Mouse (Mus musculus): ENCODE results near the gene Chordc1. TPM values are rescaled to one million over a fixed set of nuclear protein-coding genes. Genes with fewer than 3 reads are reported as not detected.

Chordc1 gene
- polyA plus RNA-seq (2014; fragmentation: Illumina TruSeq; extraction: RNeasy Lipid Tissue Mini Kit (QIAGEN cat#74804)) = 251 TPM

GRCm38 (mm10) chr9:18291571-18292429 lies at the start of gene Chordc1:
Gene Chordc1 (plus strand): TSS chr9:18292125.

Other genes with a start within 250 kb of the Chordc1 start
- gene Naalad2, start 110.9 kb downstream of the Chordc1 start, polyA plus RNA-seq (2014; fragmentation: Illumina TruSeq; extraction: RNeasy Lipid Tissue Mini Kit (QIAGEN cat#74804)) = 164 TPM
- not detected for gene Ubtfl1, start 112.3 kb downstream of the Chordc1 start, polyA plus RNA-seq (2014; fragmentation: Illumina TruSeq; extraction: RNeasy Lipid Tissue Mini Kit (QIAGEN cat#74804))
- gene Mbd3l2, start 138.5 kb downstream of the Chordc1 start, polyA plus RNA-seq (2014; fragmentation: Illumina TruSeq; extraction: RNeasy Lipid Tissue Mini Kit (QIAGEN cat#74804)) = 5.9 TPM
- 22.7 TPM for gene Zfp558, start 186.1 kb downstream of the Chordc1 start, polyA plus RNA-seq (2014; fragmentation: Illumina TruSeq; extraction: RNeasy Lipid Tissue Mini Kit (QIAGEN cat#74804))
- gene Mbd3l1, start 186.2 kb downstream of the Chordc1 start, polyA plus RNA-seq (2014; fragmentation: Illumina TruSeq; extraction: RNeasy Lipid Tissue Mini Kit (QIAGEN cat#74804)) = not detected

Data from ovary, adult 10 weeks (tissue).